Mouse (Mus musculus) lung, postnatal 0 days (tissue): ENCODE data around the gene Slc25a12.

Experiments used
- CTCF ChIP-seq: IDR thresholded peaks from 2 replicates; pipeline ENCODE4 v1.5.1; 2016; ENCODE audit warnings: antibody characterized with exemption, mild to moderate bottlenecking
- EP300 ChIP-seq: IDR thresholded peaks from 2 replicates; pipeline ENCODE4 v1.6.1; 2016; ENCODE audit warnings: antibody characterized with exemption, mild to moderate bottlenecking, control low read depth

GRCm38 (mm10) chr2:71281981-71282380, 85.6 kb downstream of the Slc25a12 start:
- no peak for TF ChIP-seq EP300
- TF ChIP-seq CTCF: no peak
